Mouse (Mus musculus): ENCODE measurements around the gene Clcc1. TPM values are rescaled to one million over a fixed set of nuclear protein-coding genes. Genes with fewer than 3 reads are reported as not detected.

Clcc1 gene
- total RNA-seq, 2 experiments from 2014 or later: 49.2 to 50.0 TPM

DNA sequence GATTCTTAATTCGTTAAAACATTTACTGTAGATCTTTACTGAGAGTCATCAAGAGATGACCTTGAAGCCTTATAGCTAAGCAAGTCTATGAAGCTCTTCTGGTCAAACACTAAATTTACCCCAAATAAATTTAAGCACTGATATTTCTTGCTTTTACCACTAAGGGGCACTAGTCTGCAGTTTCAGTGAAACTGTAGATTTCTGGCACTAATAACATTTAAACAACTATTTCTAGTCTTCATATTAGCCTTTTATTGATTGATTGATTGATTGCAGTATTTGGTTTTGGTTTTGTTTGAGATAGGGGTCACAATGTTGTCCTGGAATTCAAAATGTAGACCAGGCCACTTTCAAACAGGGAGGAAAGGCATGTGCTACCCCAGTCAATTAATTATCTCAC lies 47.5 kb downstream of the Clcc1 start:
- DNase-seq: no peak

DNA sequence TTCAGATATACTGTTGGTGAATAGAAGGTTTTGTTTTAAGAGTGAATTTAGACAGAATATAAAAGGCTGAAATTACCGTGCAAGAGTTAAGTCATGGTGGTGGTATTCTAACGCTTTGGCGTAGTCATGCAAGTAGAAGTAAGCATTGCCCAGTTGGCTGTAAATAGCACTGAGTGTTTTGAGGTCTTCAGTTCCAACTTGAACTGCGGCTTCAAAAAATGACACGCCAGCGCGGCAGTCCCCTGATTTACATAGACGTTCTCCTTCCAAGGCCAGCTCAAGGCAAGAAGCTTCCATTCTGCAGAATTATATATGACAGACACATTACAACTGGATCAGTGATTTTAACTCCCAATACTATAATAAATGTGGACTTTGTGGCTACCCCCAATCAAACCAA lies 49.1 kb downstream of the Clcc1 start:
- DNase-seq: no peak

DNA sequence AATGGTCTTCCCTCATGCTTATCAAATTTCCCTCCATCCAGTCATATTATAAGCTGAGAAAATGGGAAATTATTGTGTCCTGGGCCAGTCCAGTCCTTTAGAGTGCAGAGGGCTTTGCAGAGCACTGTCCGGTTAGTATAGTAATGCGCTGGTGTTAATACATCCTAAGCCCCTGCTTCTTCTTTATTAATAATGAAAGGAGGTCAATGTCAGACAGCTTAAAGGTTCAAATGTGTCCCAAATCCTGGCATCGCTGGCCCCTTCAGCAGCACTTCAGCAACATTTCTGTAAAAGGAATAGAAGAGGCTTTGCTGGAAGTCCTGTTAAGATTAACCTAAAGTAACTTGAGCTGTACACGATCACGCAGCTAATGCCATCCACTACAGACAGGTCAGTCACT lies 57.6 kb downstream of the Clcc1 start:
- no peak for DNase-seq

DNA sequence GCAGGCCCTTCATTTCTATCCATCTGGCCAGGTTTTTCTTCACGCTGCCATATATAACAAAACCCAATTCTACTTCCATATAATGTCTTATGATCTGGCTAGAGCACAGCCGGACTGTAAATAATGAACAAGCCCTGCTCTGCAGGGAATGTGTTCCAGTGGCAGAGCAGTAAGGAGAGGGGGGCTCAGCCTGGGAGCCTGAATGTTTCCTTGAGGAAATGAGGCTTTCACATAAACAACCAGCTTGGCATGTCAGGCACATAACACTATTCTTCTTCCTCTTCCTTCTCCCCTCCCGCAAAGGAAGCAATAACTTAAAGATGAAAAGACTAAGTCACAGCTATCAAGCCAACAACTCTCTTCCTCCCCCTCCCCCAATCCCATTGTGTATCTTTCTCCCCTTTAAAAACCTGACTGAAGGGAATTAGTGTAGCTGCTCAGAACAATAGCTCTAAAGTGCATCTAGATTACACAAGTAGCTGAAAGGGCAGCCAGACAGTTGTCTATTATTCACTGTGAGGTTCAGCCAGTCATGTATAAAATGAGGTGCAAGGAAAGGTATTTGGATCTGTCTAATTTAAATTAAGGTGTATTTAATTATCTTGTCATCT lies 59.5 kb downstream of the Clcc1 start:
- no peak for DNase-seq

DNA sequence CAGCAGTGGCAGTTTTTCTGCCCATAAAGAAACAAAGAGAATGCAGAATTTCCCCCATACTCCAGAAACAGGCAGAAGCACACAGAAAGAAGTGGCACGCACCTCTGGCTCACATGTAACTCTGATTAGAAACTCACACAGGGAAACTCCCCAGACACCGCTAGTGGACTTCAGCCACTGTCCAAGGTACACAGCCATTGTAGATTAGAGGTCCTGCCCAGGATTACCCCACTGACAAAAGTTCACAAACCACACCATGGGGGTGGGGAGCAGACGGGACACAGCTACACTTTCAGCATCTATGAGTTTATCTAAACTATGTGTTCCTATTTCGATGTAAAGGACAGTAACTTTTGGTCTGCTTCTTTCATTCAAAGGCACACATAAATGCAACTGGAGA lies 61.1 kb downstream of the Clcc1 start:
- no peak for DNase-seq

- DNase-seq: no peak
Measured at GRCm38 (mm10) chr3:108717896-108718502, 64.3 kb downstream of the Clcc1 start.

DNA sequence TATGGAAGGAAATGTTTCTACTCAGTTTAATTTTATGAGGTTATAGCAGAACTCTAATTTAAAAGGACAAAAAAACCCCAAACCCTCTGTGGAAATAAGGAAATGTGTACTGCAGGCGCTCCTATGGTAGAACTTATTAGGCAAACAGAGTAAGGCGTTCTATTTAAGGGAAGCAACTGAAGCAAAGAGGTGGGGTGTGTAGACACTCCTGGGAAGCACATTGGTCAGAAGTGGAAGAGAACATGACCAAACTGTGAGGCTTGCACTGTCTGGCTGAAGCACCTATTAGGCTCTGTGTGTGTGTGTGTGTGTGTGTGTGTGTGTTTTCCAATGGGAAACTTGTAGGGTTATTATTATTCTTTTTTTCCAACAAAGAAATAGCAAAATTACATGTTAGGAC lies 65.6 kb downstream of the Clcc1 start:
- DNase-seq: no peak

GRCm38 (mm10) chr3:108719761-108720160 lies 66.0 kb downstream of the Clcc1 start:
- no peak for DNase-seq

- DNase-seq: peak; percentile 35 to 63
Measured at GRCm38 (mm10) chr3:108721076-108721991, 67.6 kb downstream of the Clcc1 start.

- peak; percentile 96 to 97 for DNase-seq
Measured at GRCm38 (mm10) chr3:108722036-108722872, 68.5 kb downstream of the Clcc1 start, which contains the start of gene Gpsm2. Gene Gpsm2 (minus strand): TSS chr3:108722309.

DNA sequence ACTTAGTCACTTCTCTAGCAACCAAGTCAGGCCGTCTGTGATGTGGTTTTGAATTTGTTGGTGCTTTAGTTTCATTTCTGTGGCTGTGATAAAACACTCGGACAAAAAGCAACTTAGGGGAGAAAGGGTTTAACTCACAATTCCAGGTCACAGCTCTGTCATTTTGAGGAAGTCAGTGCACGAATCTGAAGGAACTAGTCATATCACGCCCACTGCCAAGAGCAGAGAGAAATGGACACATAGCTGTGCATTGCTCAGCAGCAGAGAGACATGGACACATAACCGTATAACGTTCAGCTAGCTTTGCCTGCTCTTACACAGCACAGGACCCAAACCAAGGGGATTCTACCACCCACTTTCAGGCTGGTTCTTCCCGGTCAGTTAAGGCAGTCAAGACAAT lies 72.7 kb downstream of the Clcc1 start:
- DNase-seq: no peak

GRCm38 (mm10) chr3:108727344-108727743 lies 73.6 kb downstream of the Clcc1 start:
- no peak for DNase-seq

- DNase-seq: no peak
Measured at GRCm38 (mm10) chr3:108727776-108728175, 74.1 kb downstream of the Clcc1 start.

Other genes with a start within 250 kb of the Clcc1 start
- gene Celsr2, start 238.4 kb upstream of the Clcc1 start, total RNA-seq (2021): 1 to 10 TPM; 5.9 to 9.5 TPM
- gene Sars, start 208.7 kb upstream of the Clcc1 start, total RNA-seq (2021): 10 to 100 TPM; 80.2 to 89.6 TPM
- gene 1700013F07Rik, start 119.8 kb upstream of the Clcc1 start, total RNA-seq (2021): not detected
- gene 5330417C22Rik, start 117.4 kb upstream of the Clcc1 start, total RNA-seq (2021): 1 to 10 TPM in 1 of 2 experiments, under 1 TPM in 1; 0.30 to 1.6 TPM
- 10 to 100 TPM; 30.4 to 30.6 TPM for gene Tmem167b, start 91.4 kb upstream of the Clcc1 start, total RNA-seq (2021)
- 10 to 100 TPM; 14.9 to 15.5 TPM for gene Taf13, start 82.2 kb upstream of the Clcc1 start, total RNA-seq (2021)
- gene Wdr47, start 62.6 kb upstream of the Clcc1 start, total RNA-seq (2021): 10 to 100 TPM in 1 of 2 experiments, 1 to 10 TPM in 1; 9.5 to 10.6 TPM
- under 1 TPM; 0.62 to 0.80 TPM for gene Gpsm2, start 68.4 kb downstream of the Clcc1 start, total RNA-seq (2021)
- gene Aknad1, start 85.7 kb downstream of the Clcc1 start, total RNA-seq (2021): not detected
- gene Stxbp3, start 186.6 kb downstream of the Clcc1 start, total RNA-seq (2021): 10 to 100 TPM; 24.6 to 32.5 TPM
- gene Fndc7, start 236.1 kb downstream of the Clcc1 start, total RNA-seq (2021): under 1 TPM; 0.07 to 0.18 TPM

Data from heart, adult 18-20 months (tissue).